Mouse (Mus musculus) left cerebral cortex, postnatal 25 days (tissue): ENCODE results near the gene Magi3. TPM values are rescaled to one million over a fixed set of nuclear protein-coding genes. Genes with fewer than 3 reads are reported as not detected.

ENCODE experiments used
- DNase-seq, 2 experiments: peaks; one replicate each; pipeline ENCODE4 v3.0.0; 2022; ENCODE audit warnings: low spot score in 2 of 2, mixed read lengths in 1 of 2
- intact Hi-C: fragments of 180-260 bp; cut with DNase I; formaldehyde crosslinking; loops from one replicate; pipeline ENCODE4 v1.15.1; 2025
- total RNA-seq, 2 experiments: library from RNA; stranded (reverse); gene quantifications; 2 replicates each; pipeline ENCODE4 v1.2.3; 2021

Gene Magi3
- total RNA-seq, 2 experiments from 2014 or later: 48.7 to 49.2 TPM

DNA sequence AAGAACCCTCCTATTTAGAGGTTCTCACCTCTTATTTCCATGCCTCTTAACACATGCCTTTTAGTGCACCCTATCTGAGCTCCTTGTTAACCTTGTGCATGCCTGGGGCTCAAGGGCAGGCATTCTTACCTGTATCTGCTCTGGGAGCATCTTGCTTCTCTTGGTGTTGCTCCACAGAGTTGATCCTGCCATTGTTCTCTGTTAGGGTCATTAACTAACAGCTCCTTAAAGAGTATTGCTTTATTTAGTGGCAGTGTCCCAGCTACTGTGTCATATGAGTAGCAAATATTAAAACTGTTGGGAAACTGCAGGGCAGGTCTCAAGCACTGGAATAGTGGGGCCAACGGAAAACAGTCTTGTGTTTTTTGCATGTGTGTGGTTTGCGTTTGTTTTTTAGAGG lies 249.0 kb downstream of the Magi3 start:
- intact Hi-C loops: no loop called here
- no peak for DNase-seq

DNA sequence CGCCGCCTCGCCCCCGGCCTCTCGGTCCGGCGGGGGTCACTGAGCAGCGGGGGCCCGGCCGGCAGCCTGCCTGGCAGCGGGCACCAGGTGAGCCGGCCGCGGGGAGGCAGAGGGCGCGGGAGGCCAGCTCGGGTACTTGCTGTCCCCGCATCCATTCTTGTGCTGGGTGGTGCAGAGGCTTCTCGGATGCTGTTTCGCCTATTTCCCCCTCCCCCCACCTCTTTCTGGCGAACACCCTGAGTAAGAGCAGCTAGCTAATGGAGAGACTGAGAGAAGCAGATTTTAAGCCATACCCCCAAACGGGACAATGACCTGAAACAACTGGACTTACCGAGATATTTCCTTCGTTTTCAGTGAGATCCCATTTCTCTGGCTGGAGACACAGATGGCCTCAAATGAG lies 251.5 kb downstream of the Magi3 start:
- peak in 1 of 2 experiments; percentile 74 for DNase-seq
- intact Hi-C loops: loop anchor here (1.0 kb wide), 1 partner anchor 54 kb away; the partner anchor contains the start of gene Rsbn1

DNA sequence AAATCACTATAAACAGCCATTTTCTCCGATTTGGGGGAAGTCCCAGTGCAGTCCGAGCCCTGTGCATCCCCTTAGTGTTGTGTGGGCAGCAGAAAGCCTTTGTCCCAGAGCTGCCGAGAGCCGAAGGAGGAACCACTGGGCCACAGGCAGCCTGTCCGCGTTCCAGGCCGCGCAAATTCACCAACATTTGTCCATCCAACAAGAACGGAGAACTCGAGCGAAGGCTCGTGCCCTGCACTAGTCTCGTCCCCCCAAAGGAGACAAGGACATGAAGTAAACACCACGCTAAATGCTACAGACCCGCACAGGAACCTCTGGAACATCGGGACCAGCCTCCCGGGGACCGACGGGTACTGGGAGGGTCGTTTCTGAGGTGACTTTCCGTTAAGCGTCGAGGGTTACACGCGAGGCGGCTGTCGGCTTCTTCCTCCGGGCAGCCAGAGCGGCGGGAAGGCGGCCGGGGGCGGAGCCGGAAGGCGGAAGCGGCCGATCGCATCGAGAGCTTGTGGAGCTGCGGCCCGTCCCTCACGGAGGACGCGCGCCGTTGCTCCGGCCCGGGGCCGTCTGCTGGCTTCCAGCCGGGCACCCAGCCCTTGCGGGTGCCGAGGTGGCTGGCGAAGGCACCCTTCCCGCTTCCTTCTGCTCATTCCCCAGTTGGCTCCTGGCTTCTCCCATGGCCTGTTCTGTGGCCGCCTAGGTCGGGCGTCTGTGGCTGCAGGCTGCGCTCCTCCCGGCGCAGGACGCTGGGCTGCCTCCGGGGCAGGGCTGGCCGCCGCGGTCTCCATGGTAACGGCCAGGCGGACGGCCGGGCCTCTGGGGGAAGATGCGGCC lies 252.1 kb downstream of the Magi3 start, which contains the start of gene Phtf1:
Gene Phtf1 (plus strand): TSS at position 250 of the 831 bp plus-strand sequence.
- DNase-seq: peak; percentile 88
- intact Hi-C loops: loop anchor here (1.0 kb wide), 1 partner anchor 54 kb away; the partner anchor contains the start of gene Rsbn1

DNA sequence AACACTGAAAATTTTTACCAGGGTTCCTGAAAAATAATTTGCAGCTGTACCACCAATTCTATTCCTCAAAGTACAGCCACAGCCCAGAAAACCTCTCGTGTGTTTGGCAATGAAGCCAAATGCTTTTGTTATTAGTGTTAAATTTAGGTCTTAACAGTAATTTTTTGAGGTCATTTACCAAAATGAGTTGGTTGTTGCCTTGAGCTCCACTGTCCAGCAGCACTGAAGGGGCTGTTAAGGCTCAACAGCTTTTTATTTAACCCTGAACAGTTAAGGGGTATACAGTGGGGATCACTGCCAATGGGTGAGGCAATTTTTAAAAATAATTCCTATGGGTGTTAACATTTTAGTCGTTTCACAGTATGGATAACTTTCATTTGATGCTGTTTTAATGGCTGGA lies 252.9 kb downstream of the Magi3 start:
- intact Hi-C loops: no loop called here
- no peak for DNase-seq
